8 mouse cellular contexts compared by ENCODE assay signal in genomic region chr3:144570816-144571487, GRCm38 (mm10). TPM values are rescaled to one million over a fixed set of nuclear protein-coding genes. Genes with fewer than 3 reads are reported as not detected.
DNase-seq lines count a peak whose midpoint lies in the region; ATAC-seq and TF ChIP-seq lines count a peak whose summit lies in the region.

No protein-coding gene starts in this region.

- WGBS in thymus, adult 2 months, result 2% methylated on average over 25 of the region's 25 CpGs
- whole genome bisulfite sequencing in liver, embryonic 12.5 days (ENCODE audit: insufficient replicate concordance), result under 1% methylated on average over 25 of the region's 25 CpGs

- H3K36me3 ChIP-seq in thymus, adult 2 months (ENCODE audit: control insufficient read depth, insufficient read depth, low read length), result no peaks in the 10 kb centered on the region
- peaks cover 40% of the 10 kb centered on the region for H3K36me3 ChIP-seq in liver, embryonic 12.5 days

- peak overlapping the region; percentile 91 for H3K4me3 ChIP-seq in thymus, adult 2 months (ENCODE audit: control insufficient read depth, insufficient read depth, low read length)
- peak overlapping the region; percentile 88 for H3K4me3 ChIP-seq in liver, embryonic 12.5 days

- H3K27me3 ChIP-seq in thymus, adult 2 months (ENCODE audit: control insufficient read depth, insufficient read depth, low read length), result no peaks in the 10 kb centered on the region
- H3K27me3 ChIP-seq in liver, embryonic 12.5 days (replicated peaks), result no peaks in the 10 kb centered on the region

- H3K9ac ChIP-seq in liver, embryonic 12.5 days, result peak overlapping the region; percentile 94

- H3K9me3 ChIP-seq in liver, embryonic 12.5 days (replicated peaks), result no peaks in the 10 kb centered on the region

- peak overlapping the region; percentile 68 for H3K27ac ChIP-seq in thymus, adult 2 months (ENCODE audit: control insufficient read depth, insufficient read depth, low read length)
- peak overlapping the region; percentile 77 for H3K27ac ChIP-seq in liver, embryonic 12.5 days

- no peak for TF ChIP-seq POLR2A in thymus, adult 2 months (IDR thresholded peaks at IDR 0.05; ENCODE audit: control insufficient read depth, extremely low read depth, insufficient read depth, low read length, poor library complexity)

- peak; percentile 85 for DNase-seq in gastrocnemius, postnatal 10 days
- DNase-seq in gastrocnemius, postnatal 25 days, result no peak
- no peak for DNase-seq in thymus, adult 2 months
- no peak for DNase-seq in thymus, postnatal 10 days (ENCODE audit: low spot score in 2 of 2)
- no peak for DNase-seq in urinary bladder, adult 2 months (ENCODE audit: low spot score)
- no peak for DNase-seq in left cerebral cortex, adult 11 months (ENCODE audit: low spot score)
- no peak for DNase-seq in right cerebral cortex, postnatal 25 days

- peaks cover 8% of the 10 kb centered on the region for H3K4me1 ChIP-seq in thymus, adult 2 months (replicated peaks; ENCODE audit: control insufficient read depth, insufficient read depth, low read length)
- H3K4me1 ChIP-seq in liver, embryonic 12.5 days, result peaks cover 58% of the 10 kb centered on the region

- H3K4me2 ChIP-seq in liver, embryonic 12.5 days, result peak overlapping the region; percentile 100

- no peak for ATAC-seq in liver, embryonic 12.5 days

- no peak for TF ChIP-seq CTCF in thymus, adult 2 months (IDR thresholded peaks at IDR 0.05; ENCODE audit: borderline replicate concordance, control insufficient read depth, extremely low read depth, insufficient read depth, low read length, poor library complexity)

RNA-seq across cellular contexts. Expression of gene Selenof, which starts 0.8 kb away (rescaled TPM):
- 100 to 1,000 TPM; 197 to 208 TPM for total RNA-seq in gastrocnemius, postnatal 10 days (2021)
- 100 to 1,000 TPM; 106 to 122 TPM for total RNA-seq in gastrocnemius, postnatal 25 days (2021)
- 113 and 129 TPM in 2 replicates for polyA plus RNA-seq in thymus, adult 2 months (2012; rRNA removed)
- 307 and 317 TPM in 2 replicates for polyA plus RNA-seq in liver, embryonic 12.5 days (2016; fragmentation: Nextera tagmentation; extraction: Ambion mirVana)
- polyA plus RNA-seq in urinary bladder, adult 2 months (2012; rRNA removed), result 422 and 491 TPM in 2 replicates

RNA-seq across cellular contexts. Expression of gene Hs2st1, which starts 1.0 kb away (rescaled TPM):
- 10 to 100 TPM; 22.0 to 27.4 TPM for total RNA-seq in gastrocnemius, postnatal 10 days (2021)
- total RNA-seq in gastrocnemius, postnatal 25 days (2021), result 10 to 100 TPM in 1 of 2 experiments, 1 to 10 TPM in 1; 9.5 to 11.5 TPM
- polyA plus RNA-seq in thymus, adult 2 months (2012; rRNA removed), result 7.8 and 8.2 TPM in 2 replicates
- 6.0 and 6.3 TPM in 2 replicates for polyA plus RNA-seq in liver, embryonic 12.5 days (2016; fragmentation: Nextera tagmentation; extraction: Ambion mirVana)
- polyA plus RNA-seq in urinary bladder, adult 2 months (2012; rRNA removed), result 9.8 and 11.5 TPM in 2 replicates
